Mouse (Mus musculus): Measurements from ENCODE around the gene Cdk5.
A peak's percentile ranks its signal among the peaks of the same experiment; 100 is the strongest.

The Cdk5 gene

GRCm38 (mm10) chr5:24427981-24428402 lies 4.7 kb upstream of the Cdk5 start:
- DNase-seq (ENCODE audit: low spot score in 2 of 2), result no peak

- no peak for DNase-seq (ENCODE audit: low spot score in 2 of 2)
Measured at GRCm38 (mm10) chr5:24427285-24427633, 3.9 kb upstream of the Cdk5 start.

- no peak for DNase-seq (ENCODE audit: low spot score in 2 of 2)
Measured at GRCm38 (mm10) chr5:24426556-24427284, 3.4 kb upstream of the Cdk5 start.

GRCm38 (mm10) chr5:24426037-24426432 lies 2.7 kb upstream of the Cdk5 start:
- no peak for DNase-seq (ENCODE audit: low spot score in 2 of 2)

- no peak for DNase-seq (ENCODE audit: low spot score in 2 of 2)
Measured at GRCm38 (mm10) chr5:24425421-24426036, 2.2 kb upstream of the Cdk5 start.

GRCm38 (mm10) chr5:24424861-24425411 lies 1.6 kb upstream of the Cdk5 start:
- peak; percentile 38 to 60 for DNase-seq (ENCODE audit: low spot score in 2 of 2)

GRCm38 (mm10) chr5:24424004-24424781 lies 863 bp upstream of the Cdk5 start:
- DNase-seq (ENCODE audit: low spot score in 2 of 2), result no peak

- no peak for DNase-seq (ENCODE audit: low spot score in 2 of 2)
Measured at GRCm38 (mm10) chr5:24420381-24420780, 2.9 kb downstream of the Cdk5 start.

GRCm38 (mm10) chr5:24417587-24417986 lies 5.7 kb downstream of the Cdk5 start:
- DNase-seq (ENCODE audit: low spot score in 2 of 2), result no peak

- DNase-seq (ENCODE audit: low spot score in 2 of 2), result peak; percentile 55 to 60
Measured at GRCm38 (mm10) chr5:24416222-24416736, 7.1 kb downstream of the Cdk5 start.

GRCm38 (mm10) chr5:24413938-24414337 lies 9.4 kb downstream of the Cdk5 start:
- DNase-seq (ENCODE audit: low spot score in 2 of 2), result no peak

- DNase-seq (ENCODE audit: low spot score in 2 of 2), result no peak
Measured at GRCm38 (mm10) chr5:24413042-24413693, 10.2 kb downstream of the Cdk5 start, which contains the start of gene Asic3. Asic3 (plus strand) TSS chr5:24413392.

- no peak for DNase-seq (ENCODE audit: low spot score in 2 of 2)
Measured at GRCm38 (mm10) chr5:24412063-24412462, 11.3 kb downstream of the Cdk5 start.

- DNase-seq (ENCODE audit: low spot score in 2 of 2), result no peak
Measured at GRCm38 (mm10) chr5:24409466-24409865, 13.9 kb downstream of the Cdk5 start.

GRCm38 (mm10) chr5:24408651-24409050 lies 14.7 kb downstream of the Cdk5 start:
- DNase-seq (ENCODE audit: low spot score in 2 of 2), result no peak

GRCm38 (mm10) chr5:24405389-24405876 lies 17.9 kb downstream of the Cdk5 start:
- no peak for DNase-seq (ENCODE audit: low spot score in 2 of 2)

- DNase-seq (ENCODE audit: low spot score in 2 of 2), result no peak
Measured at GRCm38 (mm10) chr5:24404594-24405360, 18.6 kb downstream of the Cdk5 start.

GRCm38 (mm10) chr5:24401969-24402368 lies 21.4 kb downstream of the Cdk5 start:
- no peak for DNase-seq (ENCODE audit: low spot score in 2 of 2)

GRCm38 (mm10) chr5:24400911-24401605 lies 22.3 kb downstream of the Cdk5 start:
- no peak for DNase-seq (ENCODE audit: low spot score in 2 of 2)

GRCm38 (mm10) chr5:24400362-24400761 lies 23.0 kb downstream of the Cdk5 start:
- DNase-seq (ENCODE audit: low spot score in 2 of 2), result no peak
